Mouse (Mus musculus) ES-Bruce4 (cell line): ENCODE data around the gene Gcnt1.

Experiments used
- CTCF ChIP-seq: IDR thresholded peaks from one replicate; pipeline ENCODE4 v1.8.1; 2011; ENCODE audit warnings: low read depth, low read length
- EP300 ChIP-seq: IDR thresholded peaks from 2 replicates; pipeline ENCODE4 v1.6.1; 2011; ENCODE audit warnings: low read depth, low read length; ENCODE audit not compliant: insufficient read depth

DNA sequence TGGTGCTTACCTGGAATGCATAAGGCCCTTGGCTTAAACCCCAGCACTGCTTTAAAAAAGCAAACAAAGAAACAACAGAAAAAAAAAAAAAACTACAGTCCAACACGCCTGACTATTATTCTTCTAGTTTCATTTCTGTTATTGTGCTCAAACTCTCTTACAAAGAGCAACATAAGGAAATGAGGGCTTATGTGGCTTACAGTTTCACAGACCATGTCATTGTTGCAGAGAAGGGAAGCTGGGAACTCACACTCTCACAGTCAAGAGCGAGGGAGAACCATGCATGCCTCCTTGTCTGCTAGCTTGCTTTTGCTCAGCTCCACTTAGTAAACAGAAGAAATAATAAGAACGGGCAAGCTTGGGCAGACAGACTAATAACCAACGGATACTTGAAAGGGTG, 52.9 kb downstream of the Gcnt1 start:
- TF ChIP-seq CTCF (no peak), EP300 (no peak)
